Mouse (Mus musculus): ENCODE results near the gene Cnot10. TPM values are rescaled to one million over a fixed set of nuclear protein-coding genes. Genes with fewer than 3 reads are reported as not detected.

Gene Cnot10
- polyA plus RNA-seq, 1 experiment from 2014 or later: 22.5 TPM

- Histone ChIP-seq H3K4me2 (replicated peaks; ENCODE audit: low read depth) (no peak overlapping the region), H3K27ac (ENCODE audit: low read depth, low read length) (no peak overlapping the region), H3K4me1 (replicated peaks; ENCODE audit: control insufficient read depth, insufficient read depth, low read length) (peaks cover 8% of the 10 kb centered on the region), H3K36me3 (ENCODE audit: control insufficient read depth, insufficient read depth) (no peaks in the 10 kb centered on the region), H3K9ac (ENCODE audit: low read depth, low read length) (no peak overlapping the region), H3K4me3 (ENCODE audit: low read depth, low read length) (no peak overlapping the region), H3K27me3 (replicated peaks; ENCODE audit: control insufficient read depth, insufficient read depth, low read length) (no peaks in the 10 kb centered on the region), H3K9me3 (ENCODE audit: control insufficient read depth) (no peaks in the 10 kb centered on the region)
- TF ChIP-seq CTCF (IDR thresholded peaks at IDR 0.05; ENCODE audit: low read depth): no peak
- 36% methylated on average over 5 of the region's 5 CpGs for WGBS
- no peak for ATAC-seq
Measured at GRCm38 (mm10) chr9:114549117-114549516, 90.9 kb downstream of the Cnot10 start.

GRCm38 (mm10) chr9:114548496-114548895 is 91.5 kb downstream of the Cnot10 start:
- Histone ChIP-seq H3K4me1 (replicated peaks; ENCODE audit: control insufficient read depth, insufficient read depth, low read length) (peaks cover 10% of the 10 kb centered on the region), H3K36me3 (ENCODE audit: control insufficient read depth, insufficient read depth) (no peaks in the 10 kb centered on the region), H3K4me3 (ENCODE audit: low read depth, low read length) (no peak overlapping the region), H3K4me2 (replicated peaks; ENCODE audit: low read depth) (peak overlapping the region; percentile 35; the same call in 1 of the 2 replicates), H3K27me3 (replicated peaks; ENCODE audit: control insufficient read depth, insufficient read depth, low read length) (no peaks in the 10 kb centered on the region), H3K9ac (ENCODE audit: low read depth, low read length) (no peak overlapping the region), H3K9me3 (ENCODE audit: control insufficient read depth) (no peaks in the 10 kb centered on the region), H3K27ac (ENCODE audit: low read depth, low read length) (peak overlapping the region; percentile 73)
- no peak for TF ChIP-seq CTCF (IDR thresholded peaks at IDR 0.05; ENCODE audit: low read depth)
- no peak for ATAC-seq
- 34% methylated on average over 4 of the region's 4 CpGs for WGBS

- 24% methylated on average over 6 of the region's 6 CpGs for WGBS
- no peaks in the 10 kb centered on the region for H3K36me3 ChIP-seq (ENCODE audit: control insufficient read depth, insufficient read depth)
- H3K4me2 ChIP-seq (replicated peaks; ENCODE audit: low read depth): peak overlapping the region; percentile 35
- no peaks in the 10 kb centered on the region for H3K9me3 ChIP-seq (ENCODE audit: control insufficient read depth)
- TF ChIP-seq CTCF (IDR thresholded peaks at IDR 0.05; ENCODE audit: low read depth): no peak
- no peaks in the 10 kb centered on the region for H3K27me3 ChIP-seq (replicated peaks; ENCODE audit: control insufficient read depth, insufficient read depth, low read length)
- peaks cover 10% of the 10 kb centered on the region for H3K4me1 ChIP-seq (replicated peaks; ENCODE audit: control insufficient read depth, insufficient read depth, low read length)
- no peak overlapping the region for H3K9ac ChIP-seq (ENCODE audit: low read depth, low read length)
- peak overlapping the region; percentile 73 for H3K27ac ChIP-seq (ENCODE audit: low read depth, low read length)
- ATAC-seq: peak; percentile 69
- H3K4me3 ChIP-seq (ENCODE audit: low read depth, low read length): no peak overlapping the region
Measured at GRCm38 (mm10) chr9:114547643-114548077, 92.3 kb downstream of the Cnot10 start.

GRCm38 (mm10) chr9:114546765-114547164 is 93.2 kb downstream of the Cnot10 start:
- Histone ChIP-seq H3K4me3 (ENCODE audit: low read depth, low read length) (no peak overlapping the region), H3K27me3 (replicated peaks; ENCODE audit: control insufficient read depth, insufficient read depth, low read length) (no peaks in the 10 kb centered on the region), H3K9ac (ENCODE audit: low read depth, low read length) (no peak overlapping the region), H3K4me1 (replicated peaks; ENCODE audit: control insufficient read depth, insufficient read depth, low read length) (peaks cover 10% of the 10 kb centered on the region), H3K27ac (ENCODE audit: low read depth, low read length) (peak overlapping the region; percentile 73), H3K4me2 (replicated peaks; ENCODE audit: low read depth) (peak overlapping the region; percentile 35), H3K9me3 (ENCODE audit: control insufficient read depth) (no peaks in the 10 kb centered on the region), H3K36me3 (ENCODE audit: control insufficient read depth, insufficient read depth) (no peaks in the 10 kb centered on the region)
- no peak for TF ChIP-seq CTCF (IDR thresholded peaks at IDR 0.05; ENCODE audit: low read depth)
- 37% methylated on average over 12 of the region's 12 CpGs for WGBS
- no peak for ATAC-seq

GRCm38 (mm10) chr9:114544754-114545393 is 95.1 kb downstream of the Cnot10 start:
- 22% methylated on average over 9 of the region's 9 CpGs for WGBS
- no peak for TF ChIP-seq CTCF (IDR thresholded peaks at IDR 0.05; ENCODE audit: low read depth)
- peak overlapping the region; percentile 50 for H3K4me2 ChIP-seq (replicated peaks; ENCODE audit: low read depth)
- no peak for ATAC-seq
- no peak overlapping the region for H3K9ac ChIP-seq (ENCODE audit: low read depth, low read length)
- no peaks in the 10 kb centered on the region for H3K27me3 ChIP-seq (replicated peaks; ENCODE audit: control insufficient read depth, insufficient read depth, low read length)
- H3K27ac ChIP-seq (ENCODE audit: low read depth, low read length): no peak overlapping the region
- no peak overlapping the region for H3K4me3 ChIP-seq (ENCODE audit: low read depth, low read length)
- no peaks in the 10 kb centered on the region for H3K9me3 ChIP-seq (ENCODE audit: control insufficient read depth)
- H3K36me3 ChIP-seq (ENCODE audit: control insufficient read depth, insufficient read depth): no peaks in the 10 kb centered on the region
- peaks cover 13% of the 10 kb centered on the region for H3K4me1 ChIP-seq (replicated peaks; ENCODE audit: control insufficient read depth, insufficient read depth, low read length)

- no peaks in the 10 kb centered on the region for H3K9me3 ChIP-seq (ENCODE audit: control insufficient read depth)
- WGBS: 30% methylated on average over 17 of the region's 17 CpGs
- no peaks in the 10 kb centered on the region for H3K36me3 ChIP-seq (ENCODE audit: control insufficient read depth, insufficient read depth)
- H3K4me3 ChIP-seq (ENCODE audit: low read depth, low read length): no peak overlapping the region
- H3K27ac ChIP-seq (ENCODE audit: low read depth, low read length): no peak overlapping the region
- H3K4me1 ChIP-seq (replicated peaks; ENCODE audit: control insufficient read depth, insufficient read depth, low read length): peaks cover 13% of the 10 kb centered on the region
- ATAC-seq: peak; percentile 65
- no peaks in the 10 kb centered on the region for H3K27me3 ChIP-seq (replicated peaks; ENCODE audit: control insufficient read depth, insufficient read depth, low read length)
- TF ChIP-seq CTCF (IDR thresholded peaks at IDR 0.05; ENCODE audit: low read depth): no peak
- peak overlapping the region; percentile 50 for H3K4me2 ChIP-seq (replicated peaks; ENCODE audit: low read depth)
- H3K9ac ChIP-seq (ENCODE audit: low read depth, low read length): no peak overlapping the region
Measured at GRCm38 (mm10) chr9:114543882-114544753, 95.9 kb downstream of the Cnot10 start.

Measured in intestine, postnatal 0 days (tissue).